Mouse (Mus musculus): ENCODE data around the gene Pik3cg. TPM values are rescaled to one million over a fixed set of nuclear protein-coding genes. Genes with fewer than 3 reads are reported as not detected.
A peak's percentile ranks its signal among the peaks of the same experiment; 100 is the strongest.

Gene Pik3cg
- polyA plus RNA-seq, 1 experiment from 2014 or later, result 1.1 TPM

DNA sequence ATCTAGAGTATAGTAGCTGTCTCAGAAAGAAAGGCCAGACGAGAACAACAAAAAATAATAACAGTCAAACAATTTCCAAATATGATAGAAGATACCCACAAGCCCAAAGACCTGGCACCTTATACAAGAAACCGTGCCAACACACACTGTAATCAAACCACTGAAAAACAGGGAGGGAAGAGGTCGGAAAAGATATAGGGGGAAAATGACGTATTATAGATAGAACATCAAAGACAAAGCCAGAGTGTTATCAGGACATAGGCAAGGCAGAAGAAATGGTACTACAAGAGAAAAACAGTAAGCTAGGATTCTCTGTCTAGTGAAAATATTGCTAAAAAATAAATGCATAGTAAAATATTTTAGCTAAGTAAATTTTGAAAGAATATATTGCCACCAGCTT is 10.4 kb downstream of the Pik3cg start:
- WGBS, result 79% methylated on average over 4 of the region's 4 CpGs

DNA sequence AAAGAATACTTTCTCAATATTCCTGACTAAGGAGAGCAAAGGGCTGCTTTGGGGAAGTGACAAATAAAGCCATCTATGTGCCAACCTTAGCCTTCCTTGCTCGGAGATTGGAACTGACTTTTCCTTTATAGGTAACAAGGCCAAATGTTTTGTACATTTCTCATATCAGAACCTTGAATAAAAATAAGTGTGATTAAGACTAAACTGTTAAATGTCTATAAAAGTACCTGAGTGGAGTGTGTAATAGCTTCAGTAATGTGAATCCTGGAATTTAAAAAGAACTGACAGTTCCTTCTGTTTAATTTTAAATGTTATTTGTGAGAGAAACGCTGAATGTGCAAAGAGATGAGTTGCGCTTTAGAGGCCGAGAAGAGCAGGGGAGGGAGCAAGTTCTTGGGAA is 13.5 kb downstream of the Pik3cg start:
- no peak overlapping the region for H3K4me3 ChIP-seq (ENCODE audit: low read depth, low read length)
- no peak overlapping the region for H3K9ac ChIP-seq (ENCODE audit: low read depth, low read length)
- H3K4me2 ChIP-seq (replicated peaks; ENCODE audit: low read depth), result no peak overlapping the region
- TF ChIP-seq CTCF (IDR thresholded peaks at IDR 0.05; ENCODE audit: low read depth), result no peak
- ATAC-seq, result no peak
- no peak overlapping the region for H3K27ac ChIP-seq (ENCODE audit: low read depth, low read length)
- no peaks in the 10 kb centered on the region for H3K4me1 ChIP-seq (replicated peaks; ENCODE audit: control insufficient read depth, insufficient read depth, low read length)
- no peaks in the 10 kb centered on the region for H3K27me3 ChIP-seq (replicated peaks; ENCODE audit: control insufficient read depth, insufficient read depth, low read length)
- 85% methylated on average over 4 of the region's 4 CpGs for WGBS
- no peaks in the 10 kb centered on the region for H3K36me3 ChIP-seq (ENCODE audit: control insufficient read depth, insufficient read depth)
- no peaks in the 10 kb centered on the region for H3K9me3 ChIP-seq (ENCODE audit: control insufficient read depth)

More for the DNA sequence above, 10.4 kb downstream of the Pik3cg start:
- no peaks in the 10 kb centered on the region for H3K27me3 ChIP-seq (replicated peaks; ENCODE audit: control insufficient read depth, insufficient read depth, low read length)
- H3K9ac ChIP-seq (ENCODE audit: low read depth, low read length), result no peak overlapping the region
- no peak overlapping the region for H3K4me2 ChIP-seq (replicated peaks; ENCODE audit: low read depth)
- TF ChIP-seq CTCF (IDR thresholded peaks at IDR 0.05; ENCODE audit: low read depth), result no peak
- no peaks in the 10 kb centered on the region for H3K36me3 ChIP-seq (ENCODE audit: control insufficient read depth, insufficient read depth)
- H3K4me3 ChIP-seq (ENCODE audit: low read depth, low read length), result no peak overlapping the region
- H3K27ac ChIP-seq (ENCODE audit: low read depth, low read length), result no peak overlapping the region
- ATAC-seq, result no peak
- no peaks in the 10 kb centered on the region for H3K4me1 ChIP-seq (replicated peaks; ENCODE audit: control insufficient read depth, insufficient read depth, low read length)
- no peaks in the 10 kb centered on the region for H3K9me3 ChIP-seq (ENCODE audit: control insufficient read depth)

DNA sequence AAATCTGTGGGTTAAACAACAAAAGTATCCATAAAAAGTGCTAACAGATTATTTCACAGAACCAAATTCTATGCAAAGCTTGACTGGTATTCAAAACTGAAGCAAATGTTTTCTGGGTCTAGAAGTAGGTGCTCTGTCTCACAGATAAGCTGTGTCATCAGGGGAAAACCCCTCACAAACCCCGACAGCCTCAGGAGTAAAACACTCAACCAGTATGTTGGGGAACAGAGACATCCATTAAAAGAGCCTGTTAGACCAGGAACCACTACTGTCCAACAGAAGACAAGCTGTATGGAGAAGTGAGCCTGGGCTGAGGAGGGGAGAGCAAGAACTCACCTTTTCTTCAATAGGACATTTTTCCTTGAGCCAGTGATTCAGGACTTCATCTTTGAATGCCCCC is 14.1 kb downstream of the Pik3cg start:
- no peak overlapping the region for H3K4me2 ChIP-seq (replicated peaks; ENCODE audit: low read depth)
- no peaks in the 10 kb centered on the region for H3K36me3 ChIP-seq (ENCODE audit: control insufficient read depth, insufficient read depth)
- no peak overlapping the region for H3K4me3 ChIP-seq (ENCODE audit: low read depth, low read length)
- no peak overlapping the region for H3K27ac ChIP-seq (ENCODE audit: low read depth, low read length)
- H3K4me1 ChIP-seq (replicated peaks; ENCODE audit: control insufficient read depth, insufficient read depth, low read length), result no peaks in the 10 kb centered on the region
- 69% methylated on average over 1 of the region's 1 CpGs for WGBS
- no peaks in the 10 kb centered on the region for H3K9me3 ChIP-seq (ENCODE audit: control insufficient read depth)
- H3K27me3 ChIP-seq (replicated peaks; ENCODE audit: control insufficient read depth, insufficient read depth, low read length), result no peaks in the 10 kb centered on the region
- ATAC-seq, result no peak
- H3K9ac ChIP-seq (ENCODE audit: low read depth, low read length), result no peak overlapping the region
- no peak for TF ChIP-seq CTCF (IDR thresholded peaks at IDR 0.05; ENCODE audit: low read depth)

DNA sequence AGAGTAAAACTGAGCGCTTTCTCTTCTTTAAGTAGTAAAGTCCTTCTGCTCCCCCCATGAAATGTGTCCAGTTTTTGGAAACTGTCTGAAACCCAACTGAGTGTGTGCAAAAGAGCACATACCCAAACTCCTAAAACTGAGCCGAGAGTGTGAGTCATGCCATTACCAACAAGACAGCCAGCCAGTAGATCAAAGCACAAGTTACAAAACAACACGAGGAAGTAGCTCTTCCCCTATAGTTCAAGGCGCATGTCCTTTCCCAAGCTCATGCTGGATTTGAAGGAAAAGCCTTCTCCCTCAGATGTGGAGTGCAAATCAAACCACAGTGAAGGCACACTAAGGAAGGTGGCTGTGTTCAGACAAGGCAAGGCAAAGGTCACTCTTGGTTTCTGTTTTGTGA is 17.5 kb downstream of the Pik3cg start:
- H3K36me3 ChIP-seq (ENCODE audit: control insufficient read depth, insufficient read depth), result no peaks in the 10 kb centered on the region
- WGBS, result 68% methylated on average over 4 of the region's 4 CpGs
- H3K27ac ChIP-seq (ENCODE audit: low read depth, low read length), result no peak overlapping the region
- H3K9ac ChIP-seq (ENCODE audit: low read depth, low read length), result no peak overlapping the region
- ATAC-seq, result no peak
- no peaks in the 10 kb centered on the region for H3K27me3 ChIP-seq (replicated peaks; ENCODE audit: control insufficient read depth, insufficient read depth, low read length)
- no peaks in the 10 kb centered on the region; the same call in 1 of the 2 replicates for H3K4me1 ChIP-seq (replicated peaks; ENCODE audit: control insufficient read depth, insufficient read depth, low read length)
- no peak overlapping the region for H3K4me3 ChIP-seq (ENCODE audit: low read depth, low read length)
- H3K4me2 ChIP-seq (replicated peaks; ENCODE audit: low read depth), result no peak overlapping the region
- no peaks in the 10 kb centered on the region for H3K9me3 ChIP-seq (ENCODE audit: control insufficient read depth)
- TF ChIP-seq CTCF (IDR thresholded peaks at IDR 0.05; ENCODE audit: low read depth), result no peak

DNA sequence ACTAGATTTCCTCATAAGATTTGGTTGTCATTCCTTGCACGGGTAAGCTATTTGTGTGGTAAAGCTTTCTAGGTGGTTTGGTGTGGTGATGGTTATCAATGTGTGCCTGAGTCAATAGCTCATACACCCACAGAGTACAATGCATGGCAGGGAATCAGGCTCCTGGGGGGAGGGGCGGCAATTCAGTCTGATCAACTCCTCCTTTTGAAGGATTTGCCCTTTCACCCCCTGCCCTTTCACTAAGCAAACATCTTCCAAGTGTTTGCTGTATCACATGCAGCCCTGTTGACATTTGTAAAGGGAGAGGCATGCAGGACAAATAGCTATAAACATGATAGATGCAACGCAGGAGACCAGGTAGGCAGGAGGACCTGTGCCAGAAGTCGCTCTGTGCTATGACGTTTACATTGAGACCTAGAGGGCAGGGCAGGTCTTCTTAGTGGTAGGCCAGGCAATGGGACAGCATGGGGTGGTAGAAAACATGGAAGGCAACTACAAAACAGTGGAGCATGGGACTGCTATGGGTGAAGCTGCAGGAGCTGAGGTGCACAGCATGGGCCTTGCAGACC is 20.7 kb downstream of the Pik3cg start:
- no peak for TF ChIP-seq CTCF (IDR thresholded peaks at IDR 0.05; ENCODE audit: low read depth)
- no peak for ATAC-seq
- 43% methylated on average over 5 of the region's 5 CpGs for WGBS

DNA sequence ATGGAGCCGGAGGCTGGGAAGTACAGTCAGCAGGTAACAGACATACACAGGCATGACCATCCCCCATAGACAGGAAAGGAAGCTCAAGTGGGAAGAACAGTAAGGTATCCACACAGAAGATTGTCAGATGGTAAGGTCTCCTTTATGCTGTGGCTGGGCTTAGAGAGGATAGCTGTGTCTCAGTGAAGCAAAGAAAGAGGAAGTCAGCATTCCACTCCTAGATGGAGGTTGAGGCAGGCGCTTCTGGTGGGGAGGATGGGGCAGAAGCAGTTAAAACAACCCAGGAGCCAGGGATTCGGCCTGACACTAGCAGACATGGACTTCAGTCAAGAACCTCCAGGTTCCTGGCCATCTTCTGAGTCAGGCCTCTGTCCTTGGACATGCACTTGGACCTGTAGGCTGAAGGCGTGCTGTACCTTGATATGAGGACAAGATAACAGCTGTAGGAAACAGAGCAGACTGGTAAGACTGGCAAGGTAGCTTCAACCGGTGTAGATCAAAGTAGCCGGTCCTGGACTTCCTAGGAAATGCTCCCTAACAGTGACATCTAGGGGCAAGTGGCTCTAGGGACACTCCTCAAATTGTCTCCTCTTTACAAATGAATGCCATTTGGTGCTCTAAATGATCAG is 21.7 kb downstream of the Pik3cg start:
- H3K9me3 ChIP-seq (ENCODE audit: control insufficient read depth), result no peaks in the 10 kb centered on the region
- TF ChIP-seq CTCF (IDR thresholded peaks at IDR 0.05; ENCODE audit: low read depth), result peak; percentile 35
- no peak for ATAC-seq
- H3K4me3 ChIP-seq (ENCODE audit: low read depth, low read length), result no peak overlapping the region
- no peaks in the 10 kb centered on the region for H3K36me3 ChIP-seq (ENCODE audit: control insufficient read depth, insufficient read depth)
- H3K27me3 ChIP-seq (replicated peaks; ENCODE audit: control insufficient read depth, insufficient read depth, low read length), result no peaks in the 10 kb centered on the region
- no peak overlapping the region for H3K9ac ChIP-seq (ENCODE audit: low read depth, low read length)
- H3K27ac ChIP-seq (ENCODE audit: low read depth, low read length), result no peak overlapping the region
- H3K4me1 ChIP-seq (replicated peaks; ENCODE audit: control insufficient read depth, insufficient read depth, low read length), result no peaks in the 10 kb centered on the region; the same call in 1 of the 2 replicates
- WGBS, result 66% methylated on average over 6 of the region's 6 CpGs
- no peak overlapping the region for H3K4me2 ChIP-seq (replicated peaks; ENCODE audit: low read depth)

More for the DNA sequence above, 20.7 kb downstream of the Pik3cg start:
- Histone ChIP-seq H3K9ac (ENCODE audit: low read depth, low read length) (no peak overlapping the region), H3K36me3 (ENCODE audit: control insufficient read depth, insufficient read depth) (no peaks in the 10 kb centered on the region), H3K4me2 (replicated peaks; ENCODE audit: low read depth) (no peak overlapping the region), H3K27me3 (replicated peaks; ENCODE audit: control insufficient read depth, insufficient read depth, low read length) (no peaks in the 10 kb centered on the region), H3K27ac (ENCODE audit: low read depth, low read length) (no peak overlapping the region), H3K4me3 (ENCODE audit: low read depth, low read length) (no peak overlapping the region), H3K4me1 (replicated peaks; ENCODE audit: control insufficient read depth, insufficient read depth, low read length) (no peaks in the 10 kb centered on the region; the same call in 1 of the 2 replicates), H3K9me3 (ENCODE audit: control insufficient read depth) (no peaks in the 10 kb centered on the region)

Measured in intestine, postnatal 0 days (tissue).